Mouse (Mus musculus) cerebellum, postnatal 36 days (tissue): Measurements from ENCODE around the gene Hapln4.

Experiments
- DNase-seq, 2 experiments: peaks; one replicate each; pipeline ENCODE4 v3.0.0; 2021 to 2022; ENCODE audit warnings: mixed read lengths in 2 of 2

Hapln4 gene

GRCm38 (mm10) chr8:70100241-70100640, 17.0 kb downstream of the Hapln4 start:
- no peak for DNase-seq

GRCm38 (mm10) chr8:70104506-70104905, 21.2 kb downstream of the Hapln4 start:
- peak; percentile 45 to 59 for DNase-seq

- no peak for DNase-seq
Measured at GRCm38 (mm10) chr8:70104922-70105321, 21.7 kb downstream of the Hapln4 start.

GRCm38 (mm10) chr8:70110451-70110850, 27.2 kb downstream of the Hapln4 start:
- DNase-seq, result no peak

- DNase-seq, result no peak
Measured at GRCm38 (mm10) chr8:70111192-70111795, 28.0 kb downstream of the Hapln4 start.

- DNase-seq, result no peak
Measured at GRCm38 (mm10) chr8:70112401-70113016, 29.3 kb downstream of the Hapln4 start.

- no peak for DNase-seq
Measured at GRCm38 (mm10) chr8:70114488-70114887, 31.2 kb downstream of the Hapln4 start.

- DNase-seq, result no peak
Measured at GRCm38 (mm10) chr8:70114892-70115291, 31.6 kb downstream of the Hapln4 start.

- no peak for DNase-seq
Measured at GRCm38 (mm10) chr8:70117611-70118010, 34.4 kb downstream of the Hapln4 start.

- no peak for DNase-seq
Measured at GRCm38 (mm10) chr8:70118726-70119700, 35.8 kb downstream of the Hapln4 start.

- peak; percentile 90 to 92 for DNase-seq
Measured at GRCm38 (mm10) chr8:70120667-70121066, 37.4 kb downstream of the Hapln4 start, which contains the start of gene Ncan. Ncan (minus strand) TSS chr8:70120873.

- DNase-seq, result peak in 1 of 2 experiments; percentile 27
Measured at GRCm38 (mm10) chr8:70122863-70123262, 39.6 kb downstream of the Hapln4 start.

GRCm38 (mm10) chr8:70124992-70125391, 41.7 kb downstream of the Hapln4 start:
- no peak for DNase-seq

- peak; percentile 27 to 34 for DNase-seq
Measured at GRCm38 (mm10) chr8:70128435-70128834, 45.2 kb downstream of the Hapln4 start.

GRCm38 (mm10) chr8:70129309-70129952, 46.2 kb downstream of the Hapln4 start:
- peak; percentile 38 to 55 for DNase-seq

GRCm38 (mm10) chr8:70130066-70130465, 46.8 kb downstream of the Hapln4 start:
- DNase-seq, result no peak

- DNase-seq, result peak; percentile 78 to 83
Measured at GRCm38 (mm10) chr8:70131166-70131883, 48.1 kb downstream of the Hapln4 start, which contains the start of gene Nr2c2ap. Nr2c2ap (plus strand) TSS chr8:70131333.

- DNase-seq, result no peak
Measured at GRCm38 (mm10) chr8:70134086-70134485, 50.8 kb downstream of the Hapln4 start.

- DNase-seq, result no peak
Measured at GRCm38 (mm10) chr8:70134931-70135330, 51.7 kb downstream of the Hapln4 start.

GRCm38 (mm10) chr8:70136591-70136990, 53.3 kb downstream of the Hapln4 start:
- DNase-seq, result no peak

GRCm38 (mm10) chr8:70137890-70138289, 54.6 kb downstream of the Hapln4 start:
- no peak for DNase-seq
